In genomic region chr8:123958130-123958529, GRCm38 (mm10) we compare ENCODE assay signal across 12 mouse cellular contexts. TPM values are rescaled to one million over a fixed set of nuclear protein-coding genes. Genes with fewer than 3 reads are reported as not detected.
DNase-seq lines count a peak whose midpoint lies in the region; ATAC-seq lines count a peak whose summit lies in the region.
"Had no signal": no experiment of that assay in that cellular context is flagged by ENCODE, and none has a peak within 500 bp of the region (broad histone marks: within the 10 kb centered on the region; RNA-seq: fewer than 3 reads in every experiment).

No protein-coding gene starts in this region.

- DNase-seq in frontal cortex, postnatal 10 days (ENCODE audit: low spot score in 2 of 2), result no peak
- peak; percentile 37 to 44 for DNase-seq in layer of hippocampus, adult 18-20 months (ENCODE audit: low spot score in 2 of 2)
- no peak for DNase-seq in layer of hippocampus, adult 9-11 months
- DNase-seq in heart, postnatal 10 days, result peak; percentile 11 to 37
- peak; percentile 39 for DNase-seq in right cerebral cortex, postnatal 25 days
- no peak for DNase-seq in gastrocnemius, postnatal 4 days (ENCODE audit: low spot score in 2 of 2)
- DNase-seq in adrenal gland, adult (ENCODE audit: inconsistent age in 2 of 2, low spot score in 1 of 2), result no peak
- DNase-seq: cerebellum, adult 18-20 months; liver, postnatal 0 days; thymus, adult 18-20 months had no signal

- ATAC-seq in frontal cortex, adult (ENCODE audit: low TSS enrichment), result peak; percentile 92
- ATAC-seq: intestine, embryonic 15.5 days had no signal

- intact Hi-C loops in heart, postnatal 10 days (cut with DNase I), result no loop called here

RNA-seq across cellular contexts. Expression of gene Nup133, which starts 9.1 kb away (rescaled TPM):
- 10 to 100 TPM; 21.9 to 23.8 TPM for total RNA-seq in layer of hippocampus, adult 18-20 months (2021)
- 10 to 100 TPM; 14.5 to 14.6 TPM for total RNA-seq in heart, postnatal 10 days (2021)
- 10 to 100 TPM; 17.1 to 19.7 TPM for total RNA-seq in gastrocnemius, postnatal 4 days (2021)

RNA-seq across cellular contexts. Expression of gene Abcb10, which starts 24.8 kb away (rescaled TPM):
- total RNA-seq in layer of hippocampus, adult 18-20 months (2021), result 10 to 100 TPM; 15.3 to 17.3 TPM
- 10 to 100 TPM; 39.6 to 45.6 TPM for total RNA-seq in heart, postnatal 10 days (2021)
- 10 to 100 TPM; 14.0 to 15.5 TPM for total RNA-seq in gastrocnemius, postnatal 4 days (2021)

Comparison
In these comparisons a context has a peak if more than half of its experiments do, and no peak if none do; other contexts are left out.
1. DNase-seq: peak in layer of hippocampus, adult 18-20 months (2 of 2), heart, postnatal 10 days (2 of 2) and right cerebral cortex, postnatal 25 days (single experiment); none in frontal cortex, postnatal 10 days (0 of 2), layer of hippocampus, adult 9-11 months (single experiment), gastrocnemius, postnatal 4 days (0 of 2) and adrenal gland, adult (0 of 2).